Mouse (Mus musculus) erythroblast, embryonic 14.5 days (primary cell): ENCODE measurements around the gene Plb1.

ENCODE experiments used
- GATA1 ChIP-seq: IDR thresholded peaks from 2 replicates; pipeline ENCODE4 v1.6.1; 2012; ENCODE audit warnings: low read length, inconsistent platforms, mixed read lengths
- TAL1 ChIP-seq: IDR thresholded peaks from 3 replicates; pipeline ENCODE4 v1.6.1; 2012; ENCODE audit warnings: low read length, inconsistent platforms, mixed read lengths

- TF ChIP-seq GATA1: no peak
- no peak for TF ChIP-seq TAL1
These were observed 25.8 kb upstream of the Plb1 start for GRCm38 (mm10) chr5:32206726-32207125.
